ENCODE assay signal across 13 mouse cellular contexts in genomic region chr12:112299603-112300002, GRCm38 (mm10).
DNase-seq lines count a peak whose midpoint lies in the region; ATAC-seq and TF ChIP-seq lines count a peak whose summit lies in the region.
"Had no signal": no experiment of that assay in that cellular context is flagged by ENCODE, and none has a peak within 500 bp of the region (broad histone marks: within the 10 kb centered on the region; RNA-seq: fewer than 3 reads in every experiment).

No protein-coding gene starts in this region.

- DNase-seq in forebrain, postnatal 0 days, result no peak
- peak; percentile 18 for DNase-seq in cerebellum, adult 11-12 months
- peak; percentile 23 for DNase-seq in embryonic facial prominence, embryonic 14.5 days (ENCODE audit: low spot score)
- no peak for DNase-seq in testis, postnatal 14 days (ENCODE audit: low spot score)
- no peak for DNase-seq in embryo, embryonic 10.5 days (ENCODE audit: low spot score)
- DNase-seq in adipocyte (ENCODE audit: low spot score), result no peak
- DNase-seq: B cell, adult 2 months; gastrocnemius, postnatal 25 days; thymus, postnatal 25 days had no signal

- no peaks in the 10 kb centered on the region for H3K36me3 ChIP-seq in forebrain, embryonic 13.5 days (ENCODE audit: poor library complexity, severe bottlenecking)
- H3K36me3 ChIP-seq in forebrain, postnatal 0 days (ENCODE audit: insufficient read depth), result no peaks in the 10 kb centered on the region
- no peaks in the 10 kb centered on the region for H3K36me3 ChIP-seq in embryonic facial prominence, embryonic 14.5 days (ENCODE audit: control insufficient read depth, insufficient read depth, low read length)
- H3K36me3 ChIP-seq in limb, embryonic 15.5 days, result no peaks in the 10 kb centered on the region
- H3K36me3 ChIP-seq: liver, embryonic 15.5 days had no signal

- H3K27me3 ChIP-seq in forebrain, embryonic 13.5 days, result peaks cover 8% of the 10 kb centered on the region
- no peaks in the 10 kb centered on the region for H3K27me3 ChIP-seq in forebrain, postnatal 0 days (ENCODE audit: insufficient read depth, low read length)
- H3K27me3 ChIP-seq in embryonic facial prominence, embryonic 14.5 days (replicated peaks; ENCODE audit: control insufficient read depth, insufficient read depth, low read length), result 0 out of 2 replicates have a peak, but pooled peaks cover 2% of the 10 kb centered on the region
- peaks cover 10% of the 10 kb centered on the region for H3K27me3 ChIP-seq in limb, embryonic 15.5 days

- H3K4me1 ChIP-seq in forebrain, embryonic 13.5 days, result peaks cover 31% of the 10 kb centered on the region
- peaks cover 10% of the 10 kb centered on the region; the same call in 1 of the 2 replicates for H3K4me1 ChIP-seq in forebrain, postnatal 0 days (ENCODE audit: insufficient read depth)
- peaks cover 29% of the 10 kb centered on the region for H3K4me1 ChIP-seq in embryonic facial prominence, embryonic 14.5 days (ENCODE audit: control insufficient read depth, insufficient read depth, low read length)
- peaks cover 50% of the 10 kb centered on the region for H3K4me1 ChIP-seq in limb, embryonic 15.5 days
- H3K4me1 ChIP-seq: liver, embryonic 15.5 days had no signal

- no peak overlapping the region for H3K4me2 ChIP-seq in forebrain, embryonic 13.5 days
- H3K4me2 ChIP-seq in forebrain, postnatal 0 days (ENCODE audit: low read depth), result no peak overlapping the region
- no peak overlapping the region for H3K4me2 ChIP-seq in embryonic facial prominence, embryonic 14.5 days (ENCODE audit: low read depth, low read length)
- H3K4me2 ChIP-seq in limb, embryonic 15.5 days, result no peak overlapping the region
- H3K4me2 ChIP-seq: heart, embryonic 11.5 days; liver, embryonic 15.5 days had no signal

- no peaks in the 10 kb centered on the region for H3K9me3 ChIP-seq in forebrain, embryonic 13.5 days (replicated peaks)
- no peaks in the 10 kb centered on the region for H3K9me3 ChIP-seq in forebrain, postnatal 0 days (ENCODE audit: low read length)
- H3K9me3 ChIP-seq in embryonic facial prominence, embryonic 14.5 days (ENCODE audit: control insufficient read depth, low read length), result no peaks in the 10 kb centered on the region
- H3K9me3 ChIP-seq in limb, embryonic 15.5 days, result no peaks in the 10 kb centered on the region
- H3K9me3 ChIP-seq: liver, embryonic 15.5 days had no signal

- H3K4me3 ChIP-seq in forebrain, embryonic 13.5 days, result no peak overlapping the region
- H3K4me3 ChIP-seq in forebrain, postnatal 0 days (ENCODE audit: low read depth, low read length), result no peak overlapping the region
- no peak overlapping the region for H3K4me3 ChIP-seq in embryonic facial prominence, embryonic 14.5 days (ENCODE audit: low read depth, low read length)
- no peak overlapping the region for H3K4me3 ChIP-seq in limb, embryonic 15.5 days
- H3K4me3 ChIP-seq: liver, embryonic 15.5 days had no signal

- TF ChIP-seq CTCF in forebrain, postnatal 0 days (IDR thresholded peaks at IDR 0.05; ENCODE audit: low read depth), result no peak

- ATAC-seq in forebrain, embryonic 13.5 days, result peak; percentile 53; the same call in 1 of the 2 replicates
- no peak for ATAC-seq in forebrain, postnatal 0 days
- peak; percentile 51; the same call in 1 of the 2 replicates for ATAC-seq in embryonic facial prominence, embryonic 14.5 days (ENCODE audit: low read depth)
- ATAC-seq in limb, embryonic 15.5 days (ENCODE audit: insufficient number of reproducible peaks, low FRiP score, low TSS enrichment, low read depth), result 0 out of 2 replicates have a peak, but pooled peaks have one; percentile 25

- 56% methylated on average over 6 of the region's 6 CpGs for WGBS in forebrain, embryonic 13.5 days
- WGBS in forebrain, postnatal 0 days, result 44% methylated on average over 6 of the region's 6 CpGs
- 62% methylated on average over 6 of the region's 6 CpGs for WGBS in embryonic facial prominence, embryonic 14.5 days
- 41% methylated on average over 6 of the region's 6 CpGs for WGBS in limb, embryonic 15.5 days

- H3K9ac ChIP-seq in forebrain, embryonic 13.5 days, result no peak overlapping the region
- no peak overlapping the region for H3K9ac ChIP-seq in forebrain, postnatal 0 days
- no peak overlapping the region for H3K9ac ChIP-seq in embryonic facial prominence, embryonic 14.5 days (ENCODE audit: low read depth, low read length)
- H3K9ac ChIP-seq in limb, embryonic 15.5 days, result no peak overlapping the region
- H3K9ac ChIP-seq: liver, embryonic 15.5 days had no signal

- peak overlapping the region; percentile 31; the same call in 1 of the 2 replicates for H3K27ac ChIP-seq in forebrain, embryonic 13.5 days
- no peak overlapping the region for H3K27ac ChIP-seq in forebrain, postnatal 0 days (ENCODE audit: low read depth, low read length)
- no peak overlapping the region for H3K27ac ChIP-seq in embryonic facial prominence, embryonic 14.5 days (replicated peaks; ENCODE audit: low read depth, low read length)
- H3K27ac ChIP-seq in limb, embryonic 15.5 days, result no peak overlapping the region
- H3K27ac ChIP-seq: liver, embryonic 15.5 days had no signal

Comparison
In these comparisons a context has a peak if more than half of its experiments do, and no peak if none do; other contexts are left out.
1. DNase-seq: peak in cerebellum, adult 11-12 months (single experiment) and embryonic facial prominence, embryonic 14.5 days (single experiment); none in forebrain, postnatal 0 days (single experiment), testis, postnatal 14 days (single experiment), embryo, embryonic 10.5 days (single experiment) and adipocyte (single experiment).